Mouse (Mus musculus) common myeloid progenitor, adult 5-6 weeks (primary cell): ENCODE results near the gene Gm10378. TPM values are rescaled to one million over a fixed set of nuclear protein-coding genes. Genes with fewer than 3 reads are reported as not detected.
"Not testable (repeated sequence)": the region's sequence is repeated elsewhere in the genome, so short reads cannot be mapped to it uniquely, and the experiment has no call there.

ENCODE experiments used
- ATAC-seq: replicated peaks from 2 replicates; pipeline ENCODE4 v1.8.0; 2016; ENCODE audit warnings: low read depth, mild to moderate bottlenecking, moderate TSS enrichment, inconsistent platforms; ENCODE audit not compliant: poor library complexity, severe bottlenecking
- total RNA-seq: library from RNA; stranded (forward); fragments of 200-1000, 187-1606 nt; gene quantifications from 2 replicates; pipeline ENCODE4 v1.2.3, GENCODE M21; 2017

Gm10378 gene
- total RNA-seq, result not detected in 2 replicates

DNA sequence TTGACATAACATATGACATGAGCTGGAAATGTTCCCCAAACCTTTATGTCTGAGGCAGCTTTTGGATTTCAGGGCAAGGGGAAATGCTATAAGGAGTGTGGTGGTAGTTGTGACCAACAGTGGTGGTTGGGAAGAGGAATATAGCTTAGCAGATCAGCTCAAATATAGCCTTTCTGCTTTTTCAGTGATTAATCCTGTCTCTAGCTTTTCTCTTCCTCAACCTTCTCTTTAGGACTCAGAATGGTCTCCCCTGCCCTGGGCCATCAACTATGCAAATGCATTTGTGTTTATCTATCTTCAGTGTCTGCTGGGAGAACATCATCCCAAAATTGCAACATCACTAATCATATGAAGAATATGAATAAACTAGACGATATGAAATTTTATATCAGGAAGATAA, at the start of gene Gm10378:
Gene Gm10378 (plus strand): TSS at position 301 of the 400 bp plus-strand sequence.
- not testable (repeated sequence) for ATAC-seq

DNA sequence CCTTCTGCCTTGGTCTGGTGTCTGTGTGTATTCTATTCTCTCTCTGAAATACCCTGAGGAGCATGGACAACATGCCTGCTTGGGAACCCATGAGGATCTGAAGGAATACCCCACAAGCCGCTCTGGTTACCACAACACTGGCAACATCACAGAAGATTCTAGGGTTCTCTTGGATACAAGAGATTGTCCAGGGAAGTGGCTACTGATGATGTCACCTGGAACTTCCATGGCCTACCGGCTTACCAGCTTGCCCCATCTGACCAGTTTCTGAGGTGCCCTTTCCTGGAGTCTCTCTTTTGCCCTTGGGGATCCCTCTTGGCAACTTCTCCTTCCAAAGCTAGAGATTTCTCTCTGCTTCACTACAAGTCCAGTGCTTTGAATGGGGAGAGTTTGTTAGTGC, 13.9 kb upstream of the Gm10378 start, which contains the start of gene Gm3633:
Gene Gm3633 (minus strand): TSS at position 101 of the 400 bp plus-strand sequence.
- ATAC-seq, result not testable (repeated sequence)

Other genes with a start within 250 kb of the Gm10378 start
- not detected in 2 replicates for gene Gm8005, start 216.3 kb upstream of the Gm10378 start, total RNA-seq
- not detected in 2 replicates for gene Gm8011, start 192.1 kb upstream of the Gm10378 start, total RNA-seq
- gene Gm8020, start 153.6 kb upstream of the Gm10378 start, total RNA-seq, result not detected in 2 replicates
- not detected in 2 replicates for gene Gm8024, start 131.7 kb upstream of the Gm10378 start, total RNA-seq
- not detected in 2 replicates for gene Gm17124, start 56.1 kb upstream of the Gm10378 start, total RNA-seq
- gene Gm3633, start 14.0 kb upstream of the Gm10378 start, total RNA-seq, result not detected in 2 replicates
- gene Gm3015, start 112.9 kb downstream of the Gm10378 start, total RNA-seq, result not detected in 2 replicates
- gene Gm10377, start 142.0 kb downstream of the Gm10378 start, total RNA-seq, result not detected in 2 replicates
- not detected in 2 replicates for gene Gm21977, start 197.5 kb downstream of the Gm10378 start, total RNA-seq